Mouse (Mus musculus) cerebellum, adult 11 months (tissue): Measurements from ENCODE around the gene Fbrsl1.
A peak's percentile ranks its signal among the peaks of the same experiment; 100 is the strongest.

Experiments used
- DNase-seq: peaks from one replicate; pipeline ENCODE4 v3.0.0; 2022

The Fbrsl1 gene

GRCm38 (mm10) chr5:110408967-110409366 is 39.3 kb downstream of the Fbrsl1 start:
- no peak for DNase-seq

DNA sequence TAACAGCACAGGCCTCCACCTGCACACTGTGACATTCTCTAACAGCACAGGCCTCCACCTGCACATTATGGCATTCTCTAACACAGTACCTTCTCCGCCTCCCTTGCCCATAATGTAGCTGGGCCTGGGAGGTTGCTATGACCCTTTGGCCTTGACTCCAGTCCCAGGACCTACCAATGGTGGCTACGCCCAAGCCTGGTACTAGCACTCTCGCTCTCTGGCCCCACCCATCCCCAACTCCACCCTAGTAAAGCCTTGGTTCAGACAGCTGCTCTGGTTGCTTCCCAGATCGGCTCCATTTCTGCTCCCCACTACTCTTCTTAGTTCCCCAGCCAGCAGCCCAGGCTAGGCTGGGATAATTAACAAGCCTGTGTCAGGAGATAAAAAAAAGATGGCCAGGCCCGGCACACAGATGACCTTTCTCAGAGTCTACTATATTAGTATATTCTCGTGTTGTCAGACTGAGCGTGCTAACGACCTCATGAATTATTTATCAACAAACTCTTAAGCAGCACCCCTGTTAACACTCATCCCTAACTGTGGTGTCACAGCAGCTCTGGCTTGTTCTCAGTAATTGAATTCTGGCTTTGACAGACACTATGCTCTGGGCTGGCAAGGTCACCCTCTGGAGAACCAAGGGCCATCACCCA is 42.1 kb downstream of the Fbrsl1 start:
- DNase-seq: no peak

GRCm38 (mm10) chr5:110403931-110404330 is 44.4 kb downstream of the Fbrsl1 start:
- DNase-seq: no peak

GRCm38 (mm10) chr5:110402557-110402956 is 45.7 kb downstream of the Fbrsl1 start:
- no peak for DNase-seq

- DNase-seq: no peak
Observed at GRCm38 (mm10) chr5:110401101-110401500, 47.2 kb downstream of the Fbrsl1 start.

DNA sequence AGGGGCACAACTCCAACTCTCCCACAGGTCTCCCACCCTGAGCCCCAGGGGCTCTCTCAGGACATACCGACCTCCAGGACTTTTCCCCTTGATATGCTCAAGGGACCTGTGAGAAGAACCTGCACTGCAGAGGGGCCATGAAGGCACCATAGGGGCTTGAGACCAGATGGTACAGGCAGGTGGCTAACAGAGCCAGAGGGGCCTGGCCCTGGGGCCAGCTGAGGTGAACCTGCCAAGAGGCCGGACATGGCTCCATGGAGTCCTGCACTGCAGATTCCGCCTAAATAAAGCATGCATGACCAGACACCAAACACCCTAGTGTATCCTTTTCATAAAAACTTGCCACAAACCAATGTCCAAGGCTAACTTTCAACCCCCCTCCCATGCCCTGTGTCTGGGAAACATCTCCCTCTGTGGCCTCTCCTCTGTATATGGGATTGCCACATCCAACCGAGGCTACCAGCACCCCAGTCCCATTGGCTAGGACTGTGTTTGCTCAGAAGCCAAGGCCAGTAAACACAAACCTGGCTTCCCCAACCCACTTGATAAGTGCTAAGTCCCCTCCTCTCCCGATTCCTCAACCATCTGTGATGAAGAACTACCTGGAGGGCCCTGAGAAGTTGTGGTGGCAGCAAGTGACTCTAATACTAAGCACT is 53.2 kb downstream of the Fbrsl1 start:
- DNase-seq: peak; percentile 80

DNA sequence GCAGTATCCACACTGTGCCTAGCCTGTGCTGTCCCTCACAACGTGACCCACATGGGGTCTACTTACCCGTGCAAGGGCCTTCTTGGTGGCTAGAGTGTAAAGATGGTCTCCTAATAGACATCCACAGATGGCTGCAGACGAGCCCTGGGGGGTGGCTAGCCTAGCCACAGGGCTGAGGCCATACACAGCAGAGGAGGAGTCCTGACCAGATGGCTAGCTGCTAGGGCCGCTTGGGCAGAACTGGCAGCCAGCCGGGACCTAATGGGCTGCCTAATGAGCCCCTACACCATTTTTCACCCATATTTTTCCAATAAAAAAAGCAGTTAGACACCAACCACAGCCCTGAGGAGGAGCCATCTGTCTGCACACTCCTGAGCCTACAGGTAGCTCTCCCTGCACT is 55.6 kb downstream of the Fbrsl1 start:
- DNase-seq: peak; percentile 81

DNA sequence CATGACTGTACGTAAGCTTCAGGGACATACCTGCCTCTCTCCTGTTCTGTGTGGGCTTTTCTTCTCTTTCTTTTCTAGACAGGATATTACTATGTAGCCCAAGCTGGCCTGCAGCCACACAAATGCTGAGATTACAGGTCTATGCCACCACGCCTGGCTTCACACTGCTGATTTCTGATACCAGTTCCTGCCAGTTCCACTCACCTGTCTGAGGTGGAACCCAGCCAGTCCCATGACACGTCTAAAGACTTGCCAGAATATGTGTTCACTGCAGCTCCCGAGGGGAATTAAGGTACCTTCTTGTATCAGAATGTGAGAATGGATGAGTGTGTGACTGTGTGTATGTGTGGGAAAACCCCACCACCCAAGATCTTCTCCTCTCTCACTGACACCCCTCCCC is 57.7 kb downstream of the Fbrsl1 start:
- peak; percentile 58 for DNase-seq

- no peak for DNase-seq
Observed at GRCm38 (mm10) chr5:110387332-110387731, 61.0 kb downstream of the Fbrsl1 start.

DNA sequence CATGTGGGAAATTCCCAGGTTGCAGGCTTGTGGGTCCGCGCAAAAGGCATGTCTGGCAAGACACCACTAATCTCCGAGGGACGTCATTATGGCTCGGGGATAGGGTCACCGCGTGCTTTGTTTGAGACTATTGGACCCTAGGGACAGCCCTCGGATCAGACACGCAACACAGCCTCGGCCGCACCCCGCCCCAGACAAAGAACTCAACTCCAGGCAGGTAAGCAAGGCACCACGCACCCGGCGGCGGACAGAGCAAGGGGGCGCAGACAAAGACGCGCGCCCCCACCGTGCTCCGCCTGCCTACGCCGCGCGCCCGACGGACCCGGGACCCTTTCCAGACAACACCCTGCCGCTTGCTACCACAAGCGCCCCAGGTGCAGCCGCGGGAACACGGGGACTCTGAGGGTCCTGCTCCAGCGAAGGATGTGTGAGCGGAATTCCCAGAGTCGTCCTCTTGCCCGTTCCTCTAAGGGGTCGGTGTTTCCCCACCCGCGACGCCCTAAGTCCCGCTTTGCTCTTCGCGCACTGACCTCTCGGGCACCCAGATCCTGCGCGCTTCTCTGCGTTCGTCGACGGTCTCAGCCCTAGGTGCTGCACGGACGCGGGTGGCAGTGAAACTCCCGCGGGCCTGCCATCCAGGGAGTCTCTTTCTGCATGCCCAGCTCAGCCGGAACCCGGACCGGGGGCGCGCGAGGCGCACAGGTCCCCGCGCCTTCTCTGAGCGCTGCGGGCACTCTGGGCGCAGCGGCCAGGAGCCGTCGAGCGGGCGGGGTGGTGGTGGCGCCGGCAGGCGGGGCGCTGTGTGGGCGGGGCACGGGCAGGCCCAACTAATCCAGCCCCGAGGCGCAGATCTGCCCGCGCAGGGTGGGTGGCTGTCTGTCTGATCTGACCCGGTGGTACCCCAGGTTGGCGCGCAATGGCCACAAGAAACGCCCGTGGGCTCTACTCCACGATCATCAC is 61.7 kb downstream of the Fbrsl1 start:
- peak; percentile 64 for DNase-seq

DNA sequence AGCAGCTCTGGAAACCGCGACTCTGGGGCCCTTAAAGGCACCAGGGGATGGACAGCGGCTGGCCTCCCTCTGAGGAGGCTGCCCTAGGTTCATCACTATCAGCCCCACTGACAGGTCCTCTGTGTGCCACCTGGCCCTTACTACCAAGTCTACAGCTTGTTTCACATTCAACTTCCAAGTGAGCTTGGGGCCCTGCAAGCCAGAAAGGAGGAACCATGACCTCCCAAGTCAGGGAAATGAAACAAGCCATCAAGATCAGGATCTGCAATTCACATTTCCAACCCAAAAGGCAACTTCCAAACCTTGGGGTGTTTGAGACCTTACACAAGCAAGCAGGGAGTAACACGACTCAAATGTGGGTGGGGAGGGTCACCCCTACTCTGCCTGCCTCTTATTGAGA is 63.0 kb downstream of the Fbrsl1 start:
- DNase-seq: no peak

DNA sequence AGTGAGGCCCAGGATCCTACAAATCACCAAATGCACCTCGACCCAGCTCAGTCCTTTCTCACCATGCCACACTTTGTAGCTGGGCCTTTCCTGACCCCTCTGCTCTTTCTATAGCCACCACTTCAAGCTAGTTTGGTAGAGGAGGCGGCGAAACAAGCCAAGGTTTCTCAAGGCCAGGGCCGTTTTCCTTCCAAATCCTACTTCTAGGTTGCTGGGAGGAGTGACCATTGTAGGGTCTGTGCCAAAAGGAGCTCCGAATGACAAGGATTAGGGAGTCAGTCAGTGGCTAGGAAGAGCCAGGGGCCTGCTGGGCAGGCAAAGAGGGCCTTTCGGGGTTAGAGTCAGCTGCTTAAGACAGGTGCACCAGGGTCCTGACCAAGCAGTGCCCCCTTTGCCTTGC is 63.8 kb downstream of the Fbrsl1 start:
- DNase-seq: no peak

GRCm38 (mm10) chr5:110379823-110380222 is 68.5 kb downstream of the Fbrsl1 start:
- DNase-seq: no peak

- DNase-seq: no peak
Observed at GRCm38 (mm10) chr5:110379086-110379485, 69.2 kb downstream of the Fbrsl1 start.

GRCm38 (mm10) chr5:110378181-110378583 is 70.1 kb downstream of the Fbrsl1 start:
- no peak for DNase-seq

DNA sequence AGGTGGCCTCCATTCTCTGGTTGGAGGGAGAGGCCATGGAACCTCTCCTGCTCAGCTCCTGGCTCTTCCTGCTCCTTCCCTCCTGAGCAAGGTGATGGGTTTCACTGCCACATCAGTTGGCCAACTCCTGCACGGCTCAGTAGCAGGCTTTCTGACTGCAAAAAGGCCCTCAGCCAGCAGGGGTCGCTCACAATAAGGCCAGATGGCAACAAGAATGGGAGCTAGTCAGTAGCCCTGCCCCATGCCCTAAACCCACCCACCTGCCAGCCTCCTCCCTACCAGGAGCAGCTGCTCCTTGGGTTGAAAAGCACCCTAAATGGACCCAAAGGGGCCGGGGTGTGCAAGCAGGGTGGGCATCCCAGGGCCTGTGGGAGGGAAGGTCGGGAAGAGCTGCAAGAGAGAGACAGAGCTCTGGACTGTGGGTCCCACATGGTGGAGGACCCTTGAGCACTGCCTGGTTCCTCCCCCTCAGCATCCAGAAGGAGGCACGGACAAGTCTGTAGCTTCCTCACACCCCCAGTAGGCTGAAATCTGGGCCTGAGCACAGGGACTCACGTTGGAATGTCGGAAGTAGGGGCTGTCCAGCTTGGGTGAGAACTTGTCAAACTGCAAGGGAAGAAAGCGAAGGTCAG is 71.4 kb downstream of the Fbrsl1 start:
- DNase-seq: peak; percentile 84

DNA sequence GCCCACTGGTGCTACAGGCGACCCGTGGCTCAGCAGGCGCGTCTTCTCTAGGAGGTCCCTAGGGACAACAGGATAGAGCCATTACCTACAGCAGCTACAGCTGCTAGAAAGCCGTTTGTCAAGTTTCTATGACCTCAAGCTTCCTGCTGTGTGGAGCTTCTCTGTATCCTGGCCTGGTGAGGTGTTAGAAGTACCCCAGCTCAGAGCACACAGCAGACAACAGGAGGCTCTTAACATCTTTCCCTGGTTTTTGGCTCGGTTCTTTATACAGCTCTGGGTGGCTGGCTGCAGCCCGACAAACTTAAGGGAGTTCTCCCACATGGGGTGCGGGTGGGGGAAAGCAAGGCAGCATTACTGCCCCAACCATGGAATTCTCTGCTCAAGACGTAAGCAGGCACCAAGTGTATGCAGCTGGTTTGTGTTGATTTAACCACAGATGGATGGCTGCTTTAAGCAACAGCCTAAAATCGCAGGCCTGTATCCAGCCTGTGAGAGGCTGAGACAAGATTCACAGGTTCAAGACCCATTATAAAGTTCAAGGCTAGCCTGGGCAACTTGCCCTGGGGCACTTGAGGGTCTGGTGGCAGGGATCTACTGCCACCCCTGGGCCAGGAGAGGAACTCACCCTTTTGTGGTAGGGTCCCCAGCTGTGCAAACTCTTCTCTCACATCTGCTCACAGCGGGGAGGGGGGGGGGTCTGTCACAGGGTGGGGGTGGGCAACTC is 84.3 kb downstream of the Fbrsl1 start:
- no peak for DNase-seq

DNA sequence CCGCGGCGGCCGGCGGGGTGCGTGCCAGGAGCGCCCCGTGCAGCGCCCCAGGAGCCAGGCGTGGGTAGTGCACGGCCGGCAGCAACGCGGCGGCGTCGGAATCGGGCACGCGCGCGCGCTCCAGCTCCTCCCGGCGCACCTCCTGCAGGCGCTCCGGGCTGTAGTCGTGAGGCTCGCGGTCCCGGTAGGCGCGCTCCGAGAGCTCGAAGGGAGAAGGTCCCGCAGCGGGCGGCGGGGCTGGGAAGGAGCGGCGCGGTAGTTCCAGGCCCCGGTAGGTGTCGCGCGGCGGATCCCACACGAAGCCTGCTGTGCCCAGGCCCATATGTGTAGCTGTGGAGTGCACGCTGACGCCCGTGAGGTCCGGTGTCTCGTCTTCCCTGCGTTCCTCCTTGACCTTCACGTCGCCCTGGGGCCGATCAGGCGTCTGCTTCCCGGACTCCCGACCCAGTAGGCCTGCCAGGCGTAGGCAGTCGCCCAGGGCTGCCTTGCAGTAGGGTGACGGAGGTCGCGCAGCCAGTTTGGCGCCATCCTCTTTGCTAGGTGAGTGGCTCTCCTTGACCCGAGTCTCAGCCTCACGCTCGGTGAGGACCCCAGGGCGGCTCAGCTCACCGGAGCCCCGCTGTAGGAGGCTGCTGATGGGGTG is 85.0 kb downstream of the Fbrsl1 start:
- DNase-seq: no peak

GRCm38 (mm10) chr5:110362813-110363178 is 85.5 kb downstream of the Fbrsl1 start:
- no peak for DNase-seq

- no peak for DNase-seq
Observed at GRCm38 (mm10) chr5:110361465-110361864, 86.8 kb downstream of the Fbrsl1 start.

DNA sequence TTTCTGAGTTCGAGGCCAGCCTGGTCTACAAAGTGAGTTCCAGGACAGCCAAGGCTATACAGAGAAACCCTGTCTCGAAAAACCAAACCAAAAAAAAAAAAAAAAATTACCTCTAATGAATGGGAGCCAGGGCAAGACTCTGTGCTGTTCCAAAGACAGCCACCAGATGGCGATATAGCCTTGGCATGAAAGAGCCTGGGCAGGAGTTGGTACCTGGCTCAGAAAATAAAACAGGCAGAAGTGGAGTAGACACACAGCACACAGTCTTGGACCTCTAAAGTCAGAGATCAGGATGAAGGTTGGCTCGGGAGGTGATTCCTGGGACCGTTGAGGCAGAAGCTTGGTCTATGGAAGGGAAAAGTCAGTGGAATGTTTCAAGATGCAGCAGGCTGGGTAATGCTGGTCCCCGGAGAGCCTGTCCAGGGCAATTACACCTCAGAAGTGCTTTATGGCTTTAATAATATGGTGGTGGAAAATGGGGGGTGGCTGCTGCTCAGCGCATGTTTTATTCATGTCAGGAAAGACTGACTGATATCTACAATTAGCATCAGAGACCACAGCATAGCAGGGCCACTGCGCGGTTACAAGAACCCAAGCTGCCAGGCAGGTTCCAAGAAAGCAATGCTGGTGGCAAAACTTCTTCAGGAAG is 90.6 kb downstream of the Fbrsl1 start:
- DNase-seq: peak; percentile 80
